In the genomic region with DNA sequence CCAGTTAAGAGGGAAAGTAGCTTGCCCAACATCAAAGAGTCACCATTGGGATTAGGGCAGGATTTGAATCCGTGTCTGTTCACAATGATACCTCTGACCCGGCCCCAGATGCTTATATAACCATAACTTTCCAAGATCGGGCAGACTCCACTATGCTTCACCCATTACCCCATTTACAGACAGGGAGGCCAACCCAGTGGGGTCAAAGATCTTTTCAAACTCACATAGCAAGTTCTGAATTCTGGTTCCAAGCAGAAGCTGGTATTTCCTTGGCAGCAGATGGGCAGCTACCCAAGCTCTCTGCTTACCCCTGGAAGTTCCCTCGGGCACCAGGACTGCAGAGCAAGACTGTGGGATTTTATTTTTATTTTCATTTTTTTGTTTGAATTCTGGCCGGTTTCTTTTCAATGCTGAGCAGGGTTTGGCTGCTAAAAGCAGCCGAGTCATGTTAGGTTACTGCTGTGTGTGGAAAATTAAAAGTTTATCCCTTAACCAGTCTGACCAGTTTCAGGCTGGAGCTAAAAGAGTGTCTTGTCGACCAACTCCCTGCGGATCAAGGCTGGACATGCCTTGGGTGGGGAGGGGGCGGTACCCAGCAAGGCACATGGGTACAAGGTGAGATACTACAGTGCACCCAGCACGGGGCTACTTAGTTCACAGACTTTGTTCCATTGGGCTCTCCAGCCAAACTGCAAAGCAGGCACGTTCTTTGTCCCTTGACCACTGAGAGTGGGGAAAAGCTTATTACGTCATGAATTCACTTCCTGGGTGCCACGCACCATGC, we compare ENCODE assay signal across 20 mouse cellular contexts. TPM values are rescaled to one million over a fixed set of nuclear protein-coding genes. Genes with fewer than 3 reads are reported as not detected.
DNase-seq lines count a peak whose midpoint lies in the region; ATAC-seq and TF ChIP-seq lines count a peak whose summit lies in the region.
"Had no signal": no experiment of that assay in that cellular context is flagged by ENCODE, and none has a peak within 500 bp of the region (broad histone marks: within the 10 kb centered on the region; RNA-seq: fewer than 3 reads in every experiment).

No protein-coding gene starts in this region.

- WGBS in embryonic facial prominence, embryonic 13.5 days: 66% methylated on average over 13 of the region's 13 CpGs
- 31% methylated on average over 13 of the region's 13 CpGs for WGBS in intestine, postnatal 0 days
- WGBS in stomach, embryonic 15.5 days: 58% methylated on average over 13 of the region's 13 CpGs

- intact Hi-C loops in heart, postnatal 10 days (cut with DNase I): no loop called here

- H3K9me3 ChIP-seq in embryonic facial prominence, embryonic 13.5 days: no peaks in the 10 kb centered on the region
- no peaks in the 10 kb centered on the region for H3K9me3 ChIP-seq in intestine, postnatal 0 days (ENCODE audit: control insufficient read depth)
- no peaks in the 10 kb centered on the region for H3K9me3 ChIP-seq in stomach, embryonic 15.5 days
- H3K9me3 ChIP-seq: embryonic facial prominence, embryonic 12.5 days; forebrain, embryonic 15.5 days; G1E; liver, embryonic 13.5 days; midbrain, embryonic 10.5 days had no signal

- no peak overlapping the region for H3K4me3 ChIP-seq in embryonic facial prominence, embryonic 13.5 days
- H3K4me3 ChIP-seq in intestine, postnatal 0 days (ENCODE audit: low read depth, low read length): no peak overlapping the region
- H3K4me3 ChIP-seq in stomach, embryonic 15.5 days (replicated peaks): no peak overlapping the region
- H3K4me3 ChIP-seq: embryonic facial prominence, embryonic 12.5 days; forebrain, embryonic 15.5 days; liver, embryonic 13.5 days; midbrain, embryonic 10.5 days had no signal

- H3K27ac ChIP-seq in embryonic facial prominence, embryonic 13.5 days: peak overlapping the region; percentile 39; the same call in 1 of the 2 replicates
- peak overlapping the region; percentile 54 for H3K27ac ChIP-seq in intestine, postnatal 0 days (ENCODE audit: low read depth, low read length)
- H3K27ac ChIP-seq in stomach, embryonic 15.5 days: peak overlapping the region; percentile 78
- H3K27ac ChIP-seq: embryonic facial prominence, embryonic 12.5 days; forebrain, embryonic 15.5 days; liver, embryonic 13.5 days; midbrain, embryonic 10.5 days had no signal

- DNase-seq in lung, adult 18-20 months: peak; percentile 34 to 67
- no peak for DNase-seq in lung, postnatal 14 days
- DNase-seq in ovary, postnatal 10 days (ENCODE audit: low spot score): no peak
- DNase-seq in heart, postnatal 10 days: no peak
- DNase-seq: cerebellum, postnatal 25 days; heart, postnatal 14 days; layer of hippocampus, adult 9-11 months; liver, embryonic 13.5 days; thymus, postnatal 36 days had no signal

- peak; percentile 54; the same call in 1 of the 2 replicates for ATAC-seq in embryonic facial prominence, embryonic 13.5 days (ENCODE audit: insufficient number of reproducible peaks, insufficient read depth, low FRiP score, low TSS enrichment, low read depth)
- ATAC-seq in intestine, postnatal 0 days: peak; percentile 59
- ATAC-seq in stomach, embryonic 15.5 days (ENCODE audit: insufficient read depth, low FRiP score, low read depth): peak; percentile 90
- ATAC-seq: forebrain, embryonic 15.5 days had no signal

- H3K4me1 ChIP-seq in embryonic facial prominence, embryonic 13.5 days: peaks cover 5% of the 10 kb centered on the region; the same call in 1 of the 2 replicates
- no peaks in the 10 kb centered on the region; the same call in 1 of the 2 replicates for H3K4me1 ChIP-seq in intestine, postnatal 0 days (replicated peaks; ENCODE audit: control insufficient read depth, insufficient read depth, low read length)
- H3K4me1 ChIP-seq in stomach, embryonic 15.5 days: 0 out of 2 replicates have a peak, but pooled peaks cover 2% of the 10 kb centered on the region
- H3K4me1 ChIP-seq: embryonic facial prominence, embryonic 12.5 days; forebrain, embryonic 15.5 days; midbrain, embryonic 10.5 days had no signal

- H3K36me3 ChIP-seq in embryonic facial prominence, embryonic 13.5 days: no peaks in the 10 kb centered on the region
- H3K36me3 ChIP-seq in intestine, postnatal 0 days (ENCODE audit: control insufficient read depth, insufficient read depth): no peaks in the 10 kb centered on the region
- no peaks in the 10 kb centered on the region for H3K36me3 ChIP-seq in stomach, embryonic 15.5 days
- H3K36me3 ChIP-seq: embryonic facial prominence, embryonic 12.5 days; forebrain, embryonic 15.5 days; G1E; liver, embryonic 13.5 days; midbrain, embryonic 10.5 days had no signal

- no peak overlapping the region for H3K9ac ChIP-seq in embryonic facial prominence, embryonic 13.5 days
- H3K9ac ChIP-seq in intestine, postnatal 0 days (ENCODE audit: low read depth, low read length): no peak overlapping the region; the same call in 1 of the 2 replicates
- H3K9ac ChIP-seq in stomach, embryonic 15.5 days: no peak overlapping the region
- H3K9ac ChIP-seq: embryonic facial prominence, embryonic 12.5 days; forebrain, embryonic 15.5 days; liver, embryonic 13.5 days had no signal

- no peak for TF ChIP-seq CTCF in intestine, postnatal 0 days (IDR thresholded peaks at IDR 0.05; ENCODE audit: low read depth)

- no peaks in the 10 kb centered on the region for H3K27me3 ChIP-seq in embryonic facial prominence, embryonic 13.5 days
- H3K27me3 ChIP-seq in intestine, postnatal 0 days (replicated peaks; ENCODE audit: control insufficient read depth, insufficient read depth, low read length): no peaks in the 10 kb centered on the region
- no peaks in the 10 kb centered on the region for H3K27me3 ChIP-seq in stomach, embryonic 15.5 days (replicated peaks)
- H3K27me3 ChIP-seq: embryonic facial prominence, embryonic 12.5 days; forebrain, embryonic 15.5 days; liver, embryonic 13.5 days had no signal

- no peak overlapping the region for H3K4me2 ChIP-seq in embryonic facial prominence, embryonic 13.5 days
- H3K4me2 ChIP-seq in intestine, postnatal 0 days (replicated peaks; ENCODE audit: low read depth): peak overlapping the region; percentile 28
- 0 out of 2 replicates have a peak overlapping the region, but pooled peaks have one; percentile 5 for H3K4me2 ChIP-seq in stomach, embryonic 15.5 days
- H3K4me2 ChIP-seq: embryonic facial prominence, embryonic 12.5 days; forebrain, embryonic 15.5 days; liver, embryonic 13.5 days had no signal

RNA-seq across cellular contexts. Expression of gene Bco1, which starts 28.4 kb away (rescaled TPM):
- 0.22 and 0.33 TPM in 2 replicates for polyA plus RNA-seq in embryonic facial prominence, embryonic 13.5 days (2015; fragmentation: Nextera tagmentation; extraction: Ambion mirVana)
- 0.52 and 0.55 TPM in 2 replicates for polyA plus RNA-seq in intestine, postnatal 0 days (2015; fragmentation: Nextera tagmentation; extraction: Ambion mirVana)
- 1.1 and 1.2 TPM in 2 replicates for polyA plus RNA-seq in stomach, embryonic 15.5 days (2015; fragmentation: Nextera tagmentation; extraction: Ambion mirVana)
- total RNA-seq in heart, postnatal 10 days (2021): under 1 TPM in 1 of 2 experiments, not detected in 1; 0.14 TPM
- total RNA-seq: G1E; gastrocnemius, adult 8-10 months; heart, adult 8-10 months; heart, postnatal 14 days; left cerebral cortex, postnatal 10 days; neutrophil, adult 5-6 weeks had no signal
- polyA plus RNA-seq: G1E had no signal

RNA-seq across cellular contexts. Expression of gene Gan, which starts 33.9 kb away (rescaled TPM):
- polyA plus RNA-seq in embryonic facial prominence, embryonic 13.5 days (2015; fragmentation: Nextera tagmentation; extraction: Ambion mirVana): 2.8 and 3.0 TPM in 2 replicates
- 1.1 and 1.4 TPM in 2 replicates for polyA plus RNA-seq in intestine, postnatal 0 days (2015; fragmentation: Nextera tagmentation; extraction: Ambion mirVana)
- 2.3 and 2.8 TPM in 2 replicates for polyA plus RNA-seq in stomach, embryonic 15.5 days (2015; fragmentation: Nextera tagmentation; extraction: Ambion mirVana)
- total RNA-seq in heart, postnatal 10 days (2021): 1 to 10 TPM; 6.4 to 7.3 TPM

RNA-seq across cellular contexts. Expression of gene Pkd1l2, which starts 41.8 kb away (rescaled TPM):
- polyA plus RNA-seq in embryonic facial prominence, embryonic 13.5 days (2015; fragmentation: Nextera tagmentation; extraction: Ambion mirVana): 0.06 TPM in 1 of 2 replicates, not detected in the other
- polyA plus RNA-seq in intestine, postnatal 0 days (2015; fragmentation: Nextera tagmentation; extraction: Ambion mirVana): 0.12 and 0.33 TPM in 2 replicates
- 0.10 and 0.18 TPM in 2 replicates for polyA plus RNA-seq in stomach, embryonic 15.5 days (2015; fragmentation: Nextera tagmentation; extraction: Ambion mirVana)
- total RNA-seq in heart, postnatal 10 days (2021): under 1 TPM in 1 of 2 experiments, not detected in 1; 0.17 TPM
- total RNA-seq: heart, postnatal 14 days; left cerebral cortex, postnatal 10 days had no signal
- polyA plus RNA-seq: embryonic facial prominence, embryonic 12.5 days; forebrain, embryonic 15.5 days had no signal

Comparison
In these comparisons a context has a peak if more than half of its experiments do, and no peak if none do; other contexts are left out.
1. DNase-seq: peak in lung, adult 18-20 months (2 of 2); none in lung, postnatal 14 days (single experiment), ovary, postnatal 10 days (single experiment) and heart, postnatal 10 days (0 of 2).
2. Peak in every context shown above with its lines, with median percentiles within 50 percentile points of each other: ATAC-seq and H3K27ac ChIP-seq.